Mouse (Mus musculus): ENCODE results near the gene Tmem183a.

DNA sequence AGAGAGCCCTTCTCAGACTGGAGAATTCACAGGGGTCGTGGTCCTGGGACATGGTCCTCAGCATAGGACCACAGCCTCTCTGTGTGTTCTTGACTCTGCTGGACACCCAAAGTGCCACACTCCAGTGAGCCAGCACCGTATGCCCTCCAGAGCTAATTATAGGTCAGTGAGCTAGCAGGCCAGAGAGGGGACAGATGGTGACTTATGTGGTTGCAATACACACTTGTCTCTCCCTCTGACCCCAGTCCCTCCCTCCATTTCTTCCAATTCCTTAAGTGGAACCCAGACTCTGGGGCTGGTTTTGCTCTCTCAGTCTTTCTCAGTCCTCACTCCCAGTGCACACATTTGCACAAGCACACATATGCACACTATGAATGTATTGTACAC, 19.5 kb downstream of the Tmem183a start:
- TF ChIP-seq POLR2A (IDR thresholded peaks at IDR 0.05; ENCODE audit: borderline replicate concordance, extremely low read depth, insufficient read depth, insufficient read length, poor library complexity, severe bottlenecking) (no peak), CTCF (IDR thresholded peaks at IDR 0.05; ENCODE audit: borderline replicate concordance, extremely low read depth, insufficient read depth, insufficient read length) (no peak)
